In genomic region chr7:78577462-78578110, GRCm38 (mm10) we compare ENCODE assay signal across 9 mouse cellular contexts.
DNase-seq lines count a peak whose midpoint lies in the region; ATAC-seq and TF ChIP-seq lines count a peak whose summit lies in the region.
"Had no signal": no experiment of that assay in that cellular context is flagged by ENCODE, and none has a peak within 500 bp of the region (broad histone marks: within the 10 kb centered on the region; RNA-seq: fewer than 3 reads in every experiment).

No protein-coding gene starts in this region.

- H3K4me1 ChIP-seq in heart, embryonic 15.5 days (replicated peaks) = peaks cover 22% of the 10 kb centered on the region
- peaks cover 0 to 4% of the 10 kb centered on the region in 2 experiments; a peak in 1 of 4 replicates for H3K4me1 ChIP-seq in ES-E14 (ENCODE audit: control insufficient read depth in 2 of 2, insufficient read depth in 2 of 2, low read length in 2 of 2, poor library complexity in 1 of 2)
- H3K4me1 ChIP-seq in embryonic facial prominence, embryonic 10.5 days = peaks cover 32% of the 10 kb centered on the region
- no peaks in the 10 kb centered on the region for H3K4me1 ChIP-seq in intestine, embryonic 14.5 days (replicated peaks; ENCODE audit: control insufficient read depth, insufficient read depth, low read length)
- 0 out of 2 replicates have a peak, but pooled peaks cover 5% of the 10 kb centered on the region for H3K4me1 ChIP-seq in neural tube, embryonic 11.5 days (ENCODE audit: control insufficient read depth, insufficient read depth, low read length)

- DNase-seq in heart, postnatal 25 days (ENCODE audit: low spot score) = no peak
- DNase-seq in ES-E14 (ENCODE audit: low read depth, low spot score) = no peak
- peak; percentile 64 for DNase-seq in embryonic facial prominence, embryonic 10.5 days (ENCODE audit: low spot score)
- peak; percentile 80 for DNase-seq in intestine, embryonic 14.5 days (ENCODE audit: low spot score)
- DNase-seq in neural tube, embryonic 11.5 days (ENCODE audit: low spot score) = peak; percentile 76
- DNase-seq in gastrocnemius, postnatal 4 days (ENCODE audit: low spot score in 2 of 2) = no peak

- H3K9ac ChIP-seq in heart, embryonic 15.5 days = peak overlapping the region; percentile 29; the same call in 1 of the 2 replicates
- no peak overlapping the region for H3K9ac ChIP-seq in ES-E14 (ENCODE audit: insufficient read depth, low read depth, low read length, poor library complexity, severe bottlenecking)
- 0 out of 2 replicates have a peak overlapping the region, but pooled peaks have one; percentile 16 for H3K9ac ChIP-seq in intestine, embryonic 14.5 days (ENCODE audit: low read length)
- H3K9ac ChIP-seq in neural tube, embryonic 11.5 days (ENCODE audit: low read length) = peak overlapping the region; percentile 43

- H3K27me3 ChIP-seq in heart, embryonic 15.5 days = peaks cover 85% of the 10 kb centered on the region
- H3K27me3 ChIP-seq in embryonic facial prominence, embryonic 10.5 days (replicated peaks; ENCODE audit: low read depth, poor library complexity, severe bottlenecking) = peaks cover 95% of the 10 kb centered on the region
- H3K27me3 ChIP-seq in intestine, embryonic 14.5 days (replicated peaks; ENCODE audit: control insufficient read depth, insufficient read depth, low read length) = peaks cover 73% of the 10 kb centered on the region
- peaks cover 11% of the 10 kb centered on the region for H3K27me3 ChIP-seq in neural tube, embryonic 11.5 days (ENCODE audit: control insufficient read depth, insufficient read depth, low read length)

- H3K36me3 ChIP-seq in heart, embryonic 15.5 days = no peaks in the 10 kb centered on the region
- no peaks in the 10 kb centered on the region for H3K36me3 ChIP-seq in ES-E14 (ENCODE audit: control insufficient read depth, insufficient read depth, low read length, poor library complexity, severe bottlenecking)
- H3K36me3 ChIP-seq in embryonic facial prominence, embryonic 10.5 days (replicated peaks) = no peaks in the 10 kb centered on the region
- H3K36me3 ChIP-seq in intestine, embryonic 14.5 days (ENCODE audit: control insufficient read depth, insufficient read depth, low read length) = no peaks in the 10 kb centered on the region
- H3K36me3 ChIP-seq in neural tube, embryonic 11.5 days (ENCODE audit: control insufficient read depth, insufficient read depth, low read length) = no peaks in the 10 kb centered on the region

- peak overlapping the region; percentile 92 for H3K4me2 ChIP-seq in heart, embryonic 15.5 days
- peak overlapping the region; percentile 90 for H3K4me2 ChIP-seq in intestine, embryonic 14.5 days (ENCODE audit: low read length)
- H3K4me2 ChIP-seq in neural tube, embryonic 11.5 days (ENCODE audit: low read depth) = peak overlapping the region; percentile 87

- H3K4me3 ChIP-seq in heart, embryonic 15.5 days = peak overlapping the region; percentile 57
- H3K4me3 ChIP-seq in ES-E14 (ENCODE audit: insufficient read depth in 1 of 2, low read depth in 1 of 2, low read length in 2 of 2, poor library complexity in 1 of 2, severe bottlenecking in 1 of 2) = peak overlapping the region; percentile 67 to 87
- peak overlapping the region; percentile 66 for H3K4me3 ChIP-seq in embryonic facial prominence, embryonic 10.5 days
- peak overlapping the region; percentile 47 for H3K4me3 ChIP-seq in intestine, embryonic 14.5 days (ENCODE audit: low read depth, low read length)
- H3K4me3 ChIP-seq in neural tube, embryonic 11.5 days (ENCODE audit: low read depth, low read length) = peak overlapping the region; percentile 57

- under 1% methylated on average over 48 of the region's 49 CpGs for WGBS in heart, embryonic 15.5 days
- under 1% methylated on average over 49 of the region's 49 CpGs for WGBS in embryonic facial prominence, embryonic 10.5 days
- WGBS in intestine, embryonic 14.5 days = under 1% methylated on average over 48 of the region's 49 CpGs
- under 1% methylated on average over 49 of the region's 49 CpGs for WGBS in neural tube, embryonic 11.5 days

- no peaks in the 10 kb centered on the region for H3K9me3 ChIP-seq in heart, embryonic 15.5 days (replicated peaks)
- H3K9me3 ChIP-seq in ES-E14 (ENCODE audit: control insufficient read depth, insufficient read depth, low read depth, low read length) = no peaks in the 10 kb centered on the region
- no peaks in the 10 kb centered on the region for H3K9me3 ChIP-seq in embryonic facial prominence, embryonic 10.5 days
- no peaks in the 10 kb centered on the region for H3K9me3 ChIP-seq in intestine, embryonic 14.5 days (ENCODE audit: control insufficient read depth, low read length)
- H3K9me3 ChIP-seq in neural tube, embryonic 11.5 days (ENCODE audit: control insufficient read depth, low read length) = no peaks in the 10 kb centered on the region

- no peak overlapping the region for H3K27ac ChIP-seq in heart, embryonic 15.5 days
- no peak overlapping the region for H3K27ac ChIP-seq in ES-E14 (ENCODE audit: insufficient read depth, low read depth, low read length, poor library complexity, severe bottlenecking)
- H3K27ac ChIP-seq in embryonic facial prominence, embryonic 10.5 days (replicated peaks) = peak overlapping the region; percentile 41; the same call in 1 of the 2 replicates
- no peak overlapping the region for H3K27ac ChIP-seq in intestine, embryonic 14.5 days (ENCODE audit: low read depth)
- H3K27ac ChIP-seq in neural tube, embryonic 11.5 days (ENCODE audit: low read depth, low read length) = peak overlapping the region; percentile 21; the same call in 1 of the 2 replicates

- ATAC-seq in heart, embryonic 15.5 days (replicated peaks; ENCODE audit: insufficient number of reproducible peaks, insufficient read depth, low FRiP score, low read depth) = no peak
- ATAC-seq in intestine, embryonic 14.5 days (replicated peaks; ENCODE audit: low FRiP score, low TSS enrichment, low read depth) = peak; percentile 61; the same call in 1 of the 2 replicates
- ATAC-seq in neural tube, embryonic 11.5 days (ENCODE audit: insufficient read depth, low FRiP score, low TSS enrichment) = peak; percentile 59
- ATAC-seq in monocyte, adult 5-6 weeks (replicated peaks; ENCODE audit: insufficient number of reproducible peaks, low FRiP score, low TSS enrichment, poor library complexity, severe bottlenecking) = no peak
- ATAC-seq: Patski had no signal

- in situ Hi-C loops in ES-E14 (cut with MboI; ENCODE audit: low sequenced_read_pairs in 2 of 2, unreplicated experiment in 2 of 2) = no loop called here

- intact Hi-C loops in heart, postnatal 25 days (cut with DNase I) = no loop called here

TF ChIP-seq in ES-E14, 5 proteins besides CTCF, POLR2A, EP300 and RAD21:
- TF ChIP-seq ZNF384 (IDR thresholded peaks at IDR 0.05; ENCODE audit: low read depth, low read length) (no peak), HCFC1 (IDR thresholded peaks at IDR 0.05; ENCODE audit: borderline replicate concordance, insufficient read depth, low read length) (no peak), CHD2 (IDR thresholded peaks at IDR 0.05; ENCODE audit: low read depth, low read length) (no peak)
TF ChIP-seq in ES-E14: peak in this region for 0.

Comparison
In these comparisons a context has a peak if more than half of its experiments do, and no peak if none do; other contexts are left out.
1. ATAC-seq: peak in intestine, embryonic 14.5 days (single experiment) and neural tube, embryonic 11.5 days (single experiment); none in heart, embryonic 15.5 days (single experiment) and monocyte, adult 5-6 weeks (single experiment).
2. H3K27ac ChIP-seq: peak in embryonic facial prominence, embryonic 10.5 days (single experiment) and neural tube, embryonic 11.5 days (single experiment); none in heart, embryonic 15.5 days (single experiment), ES-E14 (single experiment) and intestine, embryonic 14.5 days (single experiment).
3. DNase-seq: peak in embryonic facial prominence, embryonic 10.5 days (single experiment), intestine, embryonic 14.5 days (single experiment) and neural tube, embryonic 11.5 days (single experiment); none in heart, postnatal 25 days (single experiment), ES-E14 (single experiment) and gastrocnemius, postnatal 4 days (0 of 2).
4. Peak in every context shown above with its lines, with median percentiles within 50 percentile points of each other: H3K4me2 ChIP-seq and H3K4me3 ChIP-seq.